In the genomic region with DNA sequence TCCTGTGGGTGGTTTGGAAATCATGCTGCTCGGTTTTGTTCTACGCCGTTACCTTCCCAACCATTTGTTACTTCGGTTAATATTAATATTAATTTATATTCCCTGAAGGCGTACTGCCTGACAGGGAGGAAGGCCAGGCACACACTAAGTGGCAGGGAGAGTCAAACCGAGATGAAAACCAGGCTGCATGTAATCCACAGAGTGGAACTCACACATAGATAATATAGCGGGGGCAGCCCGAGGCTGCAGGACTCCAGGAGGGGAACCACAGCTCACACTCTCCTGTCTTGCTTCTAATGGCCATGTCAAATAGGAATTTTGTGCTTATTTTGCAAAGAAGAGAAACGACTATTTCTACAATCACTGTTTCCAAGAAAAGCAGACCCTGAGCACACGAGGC, we compare ENCODE assay signal across 18 mouse cellular contexts.
DNase-seq lines count a peak whose midpoint lies in the region; ATAC-seq and TF ChIP-seq lines count a peak whose summit lies in the region.
"Had no signal": no experiment of that assay in that cellular context is flagged by ENCODE, and none has a peak within 500 bp of the region (broad histone marks: within the 10 kb centered on the region; RNA-seq: fewer than 3 reads in every experiment).

No protein-coding gene starts in this region.

- no peak overlapping the region for H3K9ac ChIP-seq in intestine, embryonic 14.5 days (ENCODE audit: low read length)
- H3K9ac ChIP-seq in intestine, postnatal 0 days (ENCODE audit: low read depth, low read length) = no peak overlapping the region
- no peak overlapping the region for H3K9ac ChIP-seq in stomach, embryonic 14.5 days (replicated peaks; ENCODE audit: low read depth, low read length)
- H3K9ac ChIP-seq in stomach, postnatal 0 days (ENCODE audit: low read length) = no peak overlapping the region
- H3K9ac ChIP-seq: liver, embryonic 15.5 days had no signal

- TF ChIP-seq EP300 in stomach, postnatal 0 days (optimal IDR thresholded peaks at IDR 0.05) = no peak

- H3K9me3 ChIP-seq in intestine, embryonic 14.5 days (ENCODE audit: control insufficient read depth, low read length) = no peaks in the 10 kb centered on the region
- no peaks in the 10 kb centered on the region for H3K9me3 ChIP-seq in intestine, postnatal 0 days (ENCODE audit: control insufficient read depth)
- H3K9me3 ChIP-seq in stomach, embryonic 14.5 days (ENCODE audit: control insufficient read depth, low read depth, low read length) = no peaks in the 10 kb centered on the region
- H3K9me3 ChIP-seq in stomach, postnatal 0 days (ENCODE audit: control insufficient read depth, low read length) = no peaks in the 10 kb centered on the region
- H3K9me3 ChIP-seq: liver, embryonic 15.5 days had no signal

- peaks cover 38% of the 10 kb centered on the region for H3K4me1 ChIP-seq in intestine, embryonic 14.5 days (replicated peaks; ENCODE audit: control insufficient read depth, insufficient read depth, low read length)
- no peaks in the 10 kb centered on the region for H3K4me1 ChIP-seq in intestine, postnatal 0 days (replicated peaks; ENCODE audit: control insufficient read depth, insufficient read depth, low read length)
- peaks cover 10% of the 10 kb centered on the region; the same call in 1 of the 2 replicates for H3K4me1 ChIP-seq in stomach, embryonic 14.5 days (ENCODE audit: control insufficient read depth, insufficient read depth, low read length)
- no peaks in the 10 kb centered on the region for H3K4me1 ChIP-seq in stomach, postnatal 0 days (replicated peaks; ENCODE audit: control insufficient read depth, insufficient read depth)
- H3K4me1 ChIP-seq: liver, embryonic 15.5 days had no signal

- DNase-seq in embryo, embryonic 11 days = peak; percentile 38
- DNase-seq in embryo, embryonic 10.5 days (ENCODE audit: low spot score) = no peak
- no peak for DNase-seq in intestine, embryonic 14.5 days (ENCODE audit: low spot score)
- no peak for DNase-seq in stomach, postnatal 0 days (ENCODE audit: low spot score)
- DNase-seq in adrenal gland, adult 2 months = no peak
- DNase-seq: adrenal gland, postnatal 25 days; cerebellum, adult 9-10 months; heart, adult 18-20 months; left cerebral cortex, postnatal 4 days; lung, postnatal 10 days; right cerebral cortex, postnatal 4 days; thymus, postnatal 14 days had no signal

- no peaks in the 10 kb centered on the region for H3K36me3 ChIP-seq in intestine, embryonic 14.5 days (ENCODE audit: control insufficient read depth, insufficient read depth, low read length)
- no peaks in the 10 kb centered on the region for H3K36me3 ChIP-seq in intestine, postnatal 0 days (ENCODE audit: control insufficient read depth, insufficient read depth)
- H3K36me3 ChIP-seq in stomach, embryonic 14.5 days (ENCODE audit: control insufficient read depth, insufficient read depth, low read length) = no peaks in the 10 kb centered on the region
- H3K36me3 ChIP-seq in stomach, postnatal 0 days (ENCODE audit: control insufficient read depth, insufficient read depth, low read length) = no peaks in the 10 kb centered on the region
- H3K36me3 ChIP-seq: liver, embryonic 15.5 days had no signal

- ATAC-seq in intestine, embryonic 14.5 days (replicated peaks; ENCODE audit: low FRiP score, low TSS enrichment, low read depth) = peak; percentile 88
- ATAC-seq in intestine, postnatal 0 days = no peak
- peak; percentile 86; the same call in 1 of the 2 replicates for ATAC-seq in stomach, embryonic 14.5 days (ENCODE audit: insufficient number of reproducible peaks, insufficient read depth, low FRiP score, low read depth)
- ATAC-seq in stomach, postnatal 0 days (ENCODE audit: low FRiP score, low TSS enrichment) = no peak
- no peak for ATAC-seq in megakaryocyte progenitor cell, adult 5-6 weeks (replicated peaks; ENCODE audit: poor library complexity)
- ATAC-seq: forebrain, embryonic 16.5 days had no signal

- H3K4me2 ChIP-seq in intestine, embryonic 14.5 days (ENCODE audit: low read length) = no peak overlapping the region
- no peak overlapping the region for H3K4me2 ChIP-seq in intestine, postnatal 0 days (replicated peaks; ENCODE audit: low read depth)
- no peak overlapping the region for H3K4me2 ChIP-seq in stomach, embryonic 14.5 days (replicated peaks; ENCODE audit: low read depth, low read length)
- H3K4me2 ChIP-seq in stomach, postnatal 0 days (replicated peaks; ENCODE audit: low read depth) = no peak overlapping the region
- H3K4me2 ChIP-seq: liver, embryonic 15.5 days had no signal

- peak overlapping the region; percentile 51; the same call in 1 of the 2 replicates for H3K27ac ChIP-seq in intestine, embryonic 14.5 days (ENCODE audit: low read depth)
- no peak overlapping the region for H3K27ac ChIP-seq in intestine, postnatal 0 days (ENCODE audit: low read depth, low read length)
- H3K27ac ChIP-seq in stomach, embryonic 14.5 days (ENCODE audit: low read length) = no peak overlapping the region; the same call in 1 of the 2 replicates
- no peak overlapping the region for H3K27ac ChIP-seq in stomach, postnatal 0 days (replicated peaks)
- H3K27ac ChIP-seq: liver, embryonic 15.5 days had no signal

- H3K27me3 ChIP-seq in intestine, embryonic 14.5 days (replicated peaks; ENCODE audit: control insufficient read depth, insufficient read depth, low read length) = no peaks in the 10 kb centered on the region
- H3K27me3 ChIP-seq in intestine, postnatal 0 days (replicated peaks; ENCODE audit: control insufficient read depth, insufficient read depth, low read length) = no peaks in the 10 kb centered on the region
- no peaks in the 10 kb centered on the region for H3K27me3 ChIP-seq in stomach, embryonic 14.5 days (ENCODE audit: control insufficient read depth, insufficient read depth, low read length)
- no peaks in the 10 kb centered on the region for H3K27me3 ChIP-seq in stomach, postnatal 0 days (ENCODE audit: control insufficient read depth, insufficient read depth, low read length)
- H3K27me3 ChIP-seq: CH12.LX; liver, embryonic 15.5 days had no signal

- no peak for TF ChIP-seq CTCF in intestine, postnatal 0 days (IDR thresholded peaks at IDR 0.05; ENCODE audit: low read depth)
- TF ChIP-seq CTCF in stomach, postnatal 0 days (IDR thresholded peaks at IDR 0.05; ENCODE audit: low read depth) = no peak

- H3K4me3 ChIP-seq in intestine, embryonic 14.5 days (ENCODE audit: low read depth, low read length) = no peak overlapping the region
- H3K4me3 ChIP-seq in intestine, postnatal 0 days (ENCODE audit: low read depth, low read length) = no peak overlapping the region
- no peak overlapping the region for H3K4me3 ChIP-seq in stomach, embryonic 14.5 days (ENCODE audit: low read depth, low read length)
- H3K4me3 ChIP-seq in stomach, postnatal 0 days (ENCODE audit: low read depth, low read length) = no peak overlapping the region
- H3K4me3 ChIP-seq: liver, embryonic 15.5 days had no signal

- 31% methylated on average over 10 of the region's 10 CpGs for WGBS in intestine, embryonic 14.5 days
- whole genome bisulfite sequencing in intestine, postnatal 0 days = 64% methylated on average over 10 of the region's 10 CpGs
- WGBS in stomach, embryonic 14.5 days = 24% methylated on average over 10 of the region's 10 CpGs
- WGBS in stomach, postnatal 0 days = 47% methylated on average over 10 of the region's 10 CpGs

Comparison
In these comparisons a context has a peak if more than half of its experiments do, and no peak if none do; other contexts are left out.
1. ATAC-seq: peak in intestine, embryonic 14.5 days (single experiment) and stomach, embryonic 14.5 days (single experiment); none in intestine, postnatal 0 days (single experiment), stomach, postnatal 0 days (single experiment) and megakaryocyte progenitor cell, adult 5-6 weeks (single experiment).